Mouse (Mus musculus) myocyte (in vitro differentiated cells): ENCODE results near the gene Rasgrf2.

Source experiments
- CEBPB ChIP-seq: IDR thresholded peaks from 2 replicates; pipeline ENCODE4 v1.6.1; 2011; ENCODE audit warnings: mild to moderate bottlenecking, moderate library complexity; ENCODE audit not compliant: poor library complexity, insufficient read depth, severe bottlenecking
- E2F4 ChIP-seq: IDR thresholded peaks from one replicate; pipeline ENCODE4 v1.6.1; 2011; ENCODE audit warnings: mild to moderate bottlenecking, control low read depth, moderate library complexity; ENCODE audit not compliant: insufficient read depth
- MAX ChIP-seq: IDR thresholded peaks from one replicate; pipeline ENCODE4 v1.6.1; 2011; ENCODE audit warnings: low read depth, mild to moderate bottlenecking, control low read depth
- MYOD1 ChIP-seq, 3 experiments: IDR thresholded peaks; one replicate each; pipeline ENCODE4 v1.6.1; 2011; ENCODE audit warnings: control low read depth in 2 of 3, low read depth in 2 of 3, mild to moderate bottlenecking in 2 of 3, moderate library complexity in 1 of 3; ENCODE audit not compliant: insufficient read length in 2 of 3, control insufficient read depth in 1 of 3
- MYOG ChIP-seq, 3 experiments: IDR thresholded peaks; one replicate each; pipeline ENCODE4 v1.6.1; 2011; ENCODE audit warnings: control low read depth in 2 of 3, low read depth in 2 of 3, mild to moderate bottlenecking in 2 of 3; ENCODE audit not compliant: insufficient read length in 2 of 3, control insufficient read depth in 1 of 3, insufficient read depth in 1 of 3
- POLR2A ChIP-seq: IDR thresholded peaks from one replicate; pipeline ENCODE4 v1.6.1; 2011; ENCODE audit warnings: low read depth, mild to moderate bottlenecking, control low read depth, moderate library complexity; ENCODE audit not compliant: insufficient read length
- POLR2AphosphoS2 ChIP-seq: IDR thresholded peaks from one replicate; pipeline ENCODE4 v1.6.1; 2011; ENCODE audit warnings: low read depth, control low read depth; ENCODE audit not compliant: insufficient read length
- REST ChIP-seq: IDR thresholded peaks from one replicate; pipeline ENCODE4 v1.6.1; 2011; ENCODE audit warnings: mild to moderate bottlenecking, control low read depth, moderate library complexity; ENCODE audit not compliant: insufficient read depth, insufficient read length
- SRF ChIP-seq: IDR thresholded peaks from one replicate; pipeline ENCODE4 v1.6.1; 2011; ENCODE audit warnings: low read depth; ENCODE audit not compliant: control insufficient read depth, insufficient read length
- TCF12 ChIP-seq: IDR thresholded peaks from one replicate; pipeline ENCODE4 v1.6.1; 2011; ENCODE audit warnings: mild to moderate bottlenecking, control low read depth; ENCODE audit not compliant: poor library complexity, insufficient read depth, severe bottlenecking
- TCF3 ChIP-seq: IDR thresholded peaks from one replicate; pipeline ENCODE4 v1.6.1; 2011; ENCODE audit warnings: low read depth, control low read depth; ENCODE audit not compliant: insufficient read length
- USF1 ChIP-seq: IDR thresholded peaks from one replicate; pipeline ENCODE4 v1.6.1; 2011; ENCODE audit warnings: low read depth, mild to moderate bottlenecking, control low read depth, moderate library complexity

DNA sequence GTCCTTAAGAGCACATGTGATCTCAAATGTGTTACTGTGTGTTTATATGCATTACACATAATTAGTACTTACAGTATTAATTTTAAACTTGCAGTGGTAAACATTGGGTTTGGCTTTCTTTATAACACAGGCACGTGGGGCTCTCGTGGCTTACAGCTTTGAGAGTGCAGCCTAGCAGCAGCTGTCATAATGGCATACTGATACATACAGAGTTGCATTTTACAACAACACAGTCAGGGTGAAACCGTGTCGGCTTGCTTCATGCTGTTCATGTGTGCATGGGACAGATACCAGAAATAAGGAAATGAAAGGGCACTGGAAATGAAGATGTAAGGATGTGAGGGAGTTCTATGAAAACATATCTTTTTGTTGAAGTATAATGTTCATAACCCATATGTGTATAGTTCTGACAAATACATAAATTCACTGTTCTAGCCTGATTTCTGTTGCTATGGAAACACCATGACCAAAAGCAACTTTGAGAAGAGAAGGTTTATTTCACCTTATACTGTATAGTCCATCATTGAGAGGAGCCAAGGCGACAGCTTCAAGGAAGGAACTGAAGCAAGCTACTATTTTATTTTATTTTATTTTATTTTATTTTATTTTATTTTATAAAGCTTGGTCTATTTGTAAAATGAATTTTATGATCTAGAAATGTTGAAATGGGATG lies 246.6 kb downstream of the Rasgrf2 start:
- TF ChIP-seq TCF12, result no peak
- no peak for TF ChIP-seq SRF
- TF ChIP-seq POLR2A, result no peak
- no peak for TF ChIP-seq MYOD1 (IDR thresholded peaks at IDR 0.05; ENCODE audit: control insufficient read depth in 1 of 3, insufficient read length in 2 of 3, low read depth in 2 of 3)
- TF ChIP-seq TCF3, result no peak
- no peak for TF ChIP-seq MYOG (IDR thresholded peaks at IDR 0.05; ENCODE audit: control insufficient read depth in 1 of 3, insufficient read depth in 1 of 3, insufficient read length in 2 of 3, low read depth in 2 of 3)
- TF ChIP-seq REST, result no peak
- TF ChIP-seq CEBPB, result no peak
- no peak for TF ChIP-seq POLR2AphosphoS2
- no peak for TF ChIP-seq USF1
- no peak for TF ChIP-seq MAX
- TF ChIP-seq E2F4, result no peak
